Mouse (Mus musculus) liver, adult 2 months (tissue): Measurements from ENCODE around the gene Adamts17.

Experiments used
- CTCF ChIP-seq: fragments of 200-500 bp; IDR thresholded peaks from 2 replicates; pipeline ENCODE4 v1.5.1; 2011; ENCODE audit warnings: low read depth, low read length, control low read depth
- POLR2A ChIP-seq: fragments of 200-500 bp; IDR thresholded peaks from 2 replicates; pipeline ENCODE4 v1.6.1; 2011; ENCODE audit warnings: low read length, control low read depth; ENCODE audit not compliant: insufficient read depth; ENCODE audit errors: extremely low read depth

GRCm38 (mm10) chr7:67114056-67114455, 274.5 kb downstream of the Adamts17 start:
- TF ChIP-seq POLR2A (no peak), CTCF (no peak)
